Mouse (Mus musculus) urinary bladder, adult 18-20 months (tissue): ENCODE results near the gene Prpf31.
A peak's percentile ranks its signal among the peaks of the same experiment; 100 is the strongest.

Source experiments
- DNase-seq, 2 experiments: peaks; one replicate each; pipeline ENCODE4 v3.0.0; 2022; ENCODE audit warnings: low spot score in 2 of 2, mixed read lengths in 2 of 2

Prpf31 gene

DNA sequence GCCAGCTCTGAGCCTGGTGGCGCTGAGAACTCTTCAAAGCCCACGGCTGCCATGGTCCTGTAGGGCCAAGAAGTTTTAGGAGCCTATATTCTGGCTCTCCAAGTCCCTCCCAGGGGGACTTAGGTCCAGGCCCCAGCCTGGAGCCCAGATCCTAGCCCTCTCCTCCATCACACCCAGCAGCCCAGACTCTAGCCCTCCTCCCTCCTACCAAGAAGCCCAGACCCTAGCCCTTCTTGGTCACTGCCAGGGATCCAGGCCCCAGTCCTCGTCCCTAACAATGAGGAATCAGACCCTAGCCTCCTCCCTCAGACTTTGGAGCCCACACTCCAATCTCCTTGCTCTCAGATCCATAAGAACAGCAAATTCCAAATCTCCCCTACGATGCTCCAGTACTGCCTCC lies 755 bp upstream of the Prpf31 start:
- no peak for DNase-seq

DNA sequence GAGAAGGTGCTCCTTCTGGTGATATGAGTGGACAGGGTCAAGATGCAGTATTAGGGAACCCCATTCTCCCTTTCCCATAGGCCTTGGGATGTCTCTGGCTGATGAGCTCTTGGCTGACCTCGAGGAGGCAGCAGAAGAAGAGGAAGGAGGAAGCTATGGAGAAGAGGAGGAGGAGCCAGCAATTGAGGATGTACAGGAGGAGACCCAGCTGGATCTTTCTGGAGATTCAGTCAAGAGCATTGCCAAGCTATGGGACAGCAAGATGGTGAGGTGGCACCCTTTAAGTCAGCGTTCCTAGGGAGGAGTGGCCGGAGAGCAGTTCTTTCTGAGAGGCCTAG lies 662 bp downstream of the Prpf31 start:
- no peak for DNase-seq

DNA sequence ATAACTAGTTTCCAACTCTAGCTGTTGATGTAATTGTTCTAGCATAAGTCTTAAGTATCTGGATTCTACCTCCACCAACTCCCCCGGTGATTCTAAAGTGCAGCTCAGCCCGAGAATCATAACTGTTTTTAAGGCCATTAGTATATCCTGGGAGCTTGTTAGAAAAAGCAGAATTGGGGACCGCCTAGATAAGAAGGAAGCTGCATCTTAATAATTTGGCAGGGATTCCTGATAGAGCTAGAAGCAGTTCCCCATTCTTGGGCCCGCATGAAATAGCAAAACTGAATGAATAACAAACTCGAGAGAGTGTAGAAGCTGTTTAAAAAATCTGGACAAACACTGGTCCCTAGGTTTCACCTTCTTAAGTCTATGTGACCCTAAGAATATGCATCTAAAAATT lies 13.6 kb downstream of the Prpf31 start:
- DNase-seq, result no peak

DNA sequence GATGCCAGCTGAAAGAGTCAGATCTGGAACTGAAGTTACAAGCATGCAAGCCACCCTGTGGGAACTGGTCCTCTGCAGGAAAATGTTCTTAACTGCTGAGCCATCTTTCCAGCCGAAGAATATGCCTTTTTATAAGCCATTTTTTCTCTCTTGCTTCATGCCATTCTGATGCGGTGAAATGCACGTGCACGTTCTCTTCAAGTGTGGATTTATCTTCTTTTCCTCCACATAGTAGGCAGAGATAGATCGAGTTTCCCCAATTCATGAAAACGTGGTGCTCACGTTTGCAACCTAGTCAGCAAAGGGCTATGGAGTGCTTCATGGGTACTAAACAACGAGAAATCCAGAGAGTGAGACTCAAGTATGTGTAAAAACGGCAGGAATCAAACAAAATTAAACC lies 14.1 kb downstream of the Prpf31 start:
- no peak for DNase-seq

DNA sequence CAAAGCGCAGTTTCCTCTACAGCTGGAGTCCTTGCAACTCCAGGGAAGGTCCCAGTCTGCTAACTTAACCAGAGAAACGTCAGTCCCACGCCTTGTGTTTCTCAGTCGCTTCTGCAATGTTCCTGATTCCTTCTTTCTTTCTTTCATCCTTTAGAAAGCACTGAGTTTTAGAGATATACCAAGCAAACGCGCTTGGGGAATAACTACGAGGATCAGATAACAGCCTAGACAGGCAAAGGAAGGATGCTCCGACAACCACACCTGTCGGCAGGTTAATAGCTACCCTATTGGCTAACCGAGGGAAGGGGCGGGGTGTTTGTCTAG lies 14.5 kb downstream of the Prpf31 start:
- peak in 1 of 2 experiments; percentile 93 for DNase-seq

DNA sequence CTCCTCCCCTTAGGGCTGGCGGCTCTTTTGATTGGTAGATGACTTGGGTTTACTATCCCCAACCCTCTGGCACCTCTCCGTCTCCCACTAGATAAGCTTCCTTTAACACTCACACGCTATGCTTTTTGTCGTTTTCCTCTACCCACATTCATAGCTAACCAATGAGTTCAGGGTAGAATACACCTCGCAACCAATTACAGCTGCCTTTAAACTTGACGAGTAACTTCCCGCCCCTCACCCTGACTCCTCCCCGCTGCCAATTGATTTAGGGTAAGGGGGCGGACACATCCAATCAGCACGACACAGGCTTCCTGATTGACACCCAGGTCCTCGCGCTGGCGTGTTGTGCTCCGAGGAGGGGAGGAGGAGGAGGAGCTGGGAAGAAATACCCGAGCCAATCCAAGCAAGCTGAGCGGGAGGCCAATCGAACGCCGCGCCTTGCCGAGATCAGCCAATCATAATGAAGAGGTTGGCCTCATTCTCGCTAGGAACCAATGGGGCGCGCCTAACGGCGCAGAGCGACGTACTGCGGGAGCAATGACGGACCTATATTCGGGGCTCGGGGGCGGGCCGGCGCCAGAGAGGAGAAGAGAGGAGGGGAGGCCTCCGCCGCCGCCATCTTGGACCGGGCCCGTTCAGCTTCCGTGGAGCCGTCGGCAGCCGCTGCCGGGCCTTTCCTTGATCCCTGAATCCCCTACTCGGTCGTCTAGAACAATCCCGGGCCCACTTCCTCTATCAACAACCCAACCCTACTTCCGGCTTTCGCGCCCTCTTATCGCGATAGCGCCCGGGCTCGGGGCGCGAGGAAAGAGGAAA lies 15.1 kb downstream of the Prpf31 start, which contains the start of gene Cnot3:
Gene Cnot3 (plus strand): TSS at position 597 of the 816 bp plus-strand sequence.
- DNase-seq, result peak; percentile 91 to 99

DNA sequence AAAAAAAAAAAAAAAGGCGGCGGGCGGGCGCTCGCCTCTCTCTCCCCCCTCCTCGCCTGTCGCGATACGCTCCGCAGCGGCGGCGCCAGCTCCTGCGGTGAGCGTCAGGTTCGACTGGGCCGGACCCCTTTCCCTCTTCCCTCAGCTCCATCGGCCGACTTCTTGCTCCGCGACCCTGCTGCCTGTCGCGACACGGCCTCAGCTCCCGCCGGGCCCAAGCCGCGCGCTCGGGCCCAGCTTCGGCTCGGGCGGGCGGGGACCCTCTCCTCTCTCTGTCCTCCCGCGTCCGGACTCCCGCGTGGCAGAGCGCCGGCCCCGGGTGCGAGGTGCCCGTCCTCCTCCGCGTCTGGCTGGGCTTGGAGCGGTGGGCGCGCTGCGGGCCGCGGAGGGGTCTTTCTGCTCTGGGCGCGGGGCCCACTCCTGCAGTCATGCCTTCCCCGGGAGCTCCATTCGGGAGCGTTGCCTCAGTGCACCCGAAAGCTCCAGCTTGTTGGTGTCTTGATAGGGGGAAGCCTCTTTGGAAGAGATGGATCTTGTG lies 15.8 kb downstream of the Prpf31 start:
- DNase-seq, result no peak

DNA sequence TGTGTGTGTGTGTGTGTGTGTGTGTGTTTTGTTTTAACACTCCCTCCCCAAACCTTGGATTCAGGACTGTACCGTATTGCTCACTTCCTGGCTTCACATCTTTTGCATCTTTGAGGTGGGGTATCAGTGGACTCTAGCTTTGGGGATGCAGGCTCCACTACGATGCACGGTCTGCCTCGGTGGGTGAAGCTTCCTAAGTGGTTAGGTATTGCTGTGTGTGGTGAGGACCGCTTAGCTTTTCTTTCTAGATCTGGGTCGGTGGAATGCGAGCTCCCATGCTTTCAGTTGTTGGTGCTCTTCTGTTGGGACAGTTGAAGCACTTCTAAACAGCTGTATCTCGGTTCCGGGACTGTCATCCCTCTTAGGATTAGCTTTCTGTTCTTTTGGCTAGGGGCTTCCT lies 16.4 kb downstream of the Prpf31 start:
- DNase-seq, result no peak

DNA sequence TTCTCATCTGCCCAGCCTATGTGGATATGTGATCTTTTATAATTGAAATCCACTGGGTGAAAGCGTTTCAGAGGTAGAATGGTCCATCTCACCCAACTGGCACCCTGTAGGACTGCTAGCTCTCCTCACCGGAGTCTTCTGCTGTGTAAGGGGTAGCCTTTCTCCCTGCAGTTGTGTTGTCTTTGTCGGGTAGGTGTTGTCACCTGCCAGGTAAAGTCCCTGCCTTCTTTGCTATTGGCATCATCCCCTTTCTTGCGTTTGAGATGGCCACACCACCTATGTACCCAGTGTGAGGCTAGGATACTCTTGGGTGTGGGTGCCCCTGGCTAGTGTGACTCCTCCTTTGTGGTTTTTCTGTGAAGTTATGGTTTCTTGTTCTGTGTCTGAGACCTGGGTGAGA lies 16.9 kb downstream of the Prpf31 start:
- no peak for DNase-seq

DNA sequence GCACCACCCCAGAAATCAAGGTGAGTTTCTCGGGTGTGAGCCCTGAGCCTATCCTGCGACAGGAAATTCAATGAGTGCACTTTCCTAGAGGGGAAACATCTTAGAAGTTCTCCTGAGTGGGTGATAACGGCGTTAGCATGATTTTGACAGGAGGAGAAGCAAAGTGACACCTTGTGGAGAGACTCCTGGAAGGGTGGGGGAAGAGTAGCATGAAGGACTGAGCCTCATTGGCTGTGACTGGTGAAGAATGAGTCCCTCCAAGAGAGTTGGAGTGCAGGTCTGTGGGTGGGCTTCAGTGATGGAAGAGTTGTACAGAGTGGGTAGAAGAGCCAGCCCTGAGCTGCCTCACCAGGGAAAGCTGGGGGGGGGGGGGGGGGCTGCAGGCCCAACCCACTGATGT lies 27.2 kb downstream of the Prpf31 start:
- no peak for DNase-seq

DNA sequence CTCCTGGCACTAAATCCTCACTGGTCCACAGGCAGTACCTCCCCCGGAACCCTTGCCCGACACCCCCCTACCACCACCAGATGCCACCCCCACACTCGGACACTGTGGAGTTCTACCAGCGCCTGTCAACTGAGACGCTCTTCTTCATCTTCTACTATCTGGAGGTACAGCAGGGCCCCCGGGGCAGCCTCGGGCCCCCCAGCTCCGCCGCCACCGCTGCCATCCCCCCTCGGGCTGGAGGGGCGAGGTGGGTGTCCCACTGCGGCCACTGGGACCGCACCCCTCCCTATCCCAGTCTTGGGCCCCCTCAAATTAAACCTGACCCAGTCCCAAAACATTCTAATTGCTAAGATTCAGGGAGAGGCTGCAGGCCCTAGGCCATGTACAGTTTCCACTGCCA lies 28.8 kb downstream of the Prpf31 start:
- DNase-seq, result no peak

DNA sequence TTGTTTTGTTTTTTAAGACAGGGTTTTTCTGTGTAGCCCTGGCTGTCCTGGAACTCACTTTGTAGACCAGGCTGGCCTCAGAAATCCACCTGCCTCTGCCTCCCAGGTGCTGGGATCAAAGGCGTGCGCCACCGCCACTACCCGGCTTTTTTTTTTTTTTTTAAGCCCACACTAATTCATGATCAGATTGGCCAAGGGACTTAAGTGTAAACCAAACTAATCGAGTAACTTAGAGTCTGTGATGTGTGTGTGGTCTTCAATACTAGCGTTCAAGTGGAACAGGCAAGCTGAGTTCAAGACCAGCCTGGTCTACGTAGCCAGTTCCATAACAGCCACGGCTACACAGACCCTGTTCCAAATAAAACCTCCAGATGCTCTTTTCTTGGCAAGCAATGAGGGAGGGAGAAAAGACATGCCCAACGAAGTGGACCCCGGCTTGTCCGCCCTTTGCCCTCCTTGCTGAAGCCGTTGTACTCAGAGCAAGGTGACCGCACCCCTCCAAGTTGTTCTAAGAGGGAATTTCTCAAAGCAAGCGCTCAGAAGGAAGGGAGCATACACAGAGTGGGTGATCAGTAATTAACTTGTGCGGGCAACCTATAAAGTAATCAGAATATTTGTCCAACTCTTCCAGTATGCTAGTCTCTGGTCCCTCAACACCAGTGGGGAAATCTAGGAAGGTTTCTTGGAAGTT lies 34.9 kb downstream of the Prpf31 start:
- DNase-seq, result no peak

DNA sequence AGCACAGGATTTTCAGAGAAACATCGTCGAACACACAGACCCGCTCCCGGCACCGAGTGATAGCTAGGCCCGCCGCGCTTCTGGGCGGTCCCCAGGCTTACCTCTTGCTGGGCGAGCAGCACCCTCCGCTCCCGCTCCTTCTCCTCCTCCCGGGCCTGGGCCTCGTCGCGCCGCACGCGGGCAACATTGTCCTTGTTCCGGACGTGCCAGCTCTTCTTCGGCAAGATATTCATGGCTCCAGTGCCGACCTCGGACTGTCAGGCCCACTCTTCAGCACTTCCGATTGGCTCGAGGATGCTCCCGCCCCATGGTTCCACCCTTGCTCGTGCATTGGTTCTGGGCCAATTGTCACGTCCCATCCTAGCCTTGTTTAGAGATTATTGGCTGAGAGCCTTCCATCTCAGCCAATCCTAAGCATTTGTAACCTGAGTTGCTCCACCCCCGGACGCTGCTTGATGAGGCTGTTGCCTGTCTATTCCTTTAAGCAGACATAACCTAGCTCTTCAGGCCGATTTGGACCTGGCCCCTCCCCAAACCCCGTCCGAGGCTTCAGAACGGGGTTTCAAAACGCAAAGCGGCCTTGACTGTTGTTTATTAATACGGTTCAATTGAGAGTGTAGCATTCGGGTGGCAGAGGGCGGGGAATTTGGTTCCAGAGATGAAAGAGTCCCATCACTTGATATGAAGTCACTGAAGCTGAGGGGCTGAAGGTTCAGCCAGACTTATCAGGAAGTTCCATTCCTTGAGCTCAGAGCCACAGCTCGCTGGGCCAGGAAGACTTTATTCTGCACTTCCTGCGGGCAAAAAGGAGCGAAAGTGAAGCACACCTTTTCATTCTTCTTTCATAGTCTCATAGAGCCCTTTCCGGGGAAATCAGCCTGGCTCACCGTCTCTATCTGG lies 35.7 kb downstream of the Prpf31 start, which contains the start of gene Leng1:
Gene Leng1 (minus strand): TSS at position 626 of the 900 bp plus-strand sequence.
- peak; percentile 89 to 96 for DNase-seq

DNA sequence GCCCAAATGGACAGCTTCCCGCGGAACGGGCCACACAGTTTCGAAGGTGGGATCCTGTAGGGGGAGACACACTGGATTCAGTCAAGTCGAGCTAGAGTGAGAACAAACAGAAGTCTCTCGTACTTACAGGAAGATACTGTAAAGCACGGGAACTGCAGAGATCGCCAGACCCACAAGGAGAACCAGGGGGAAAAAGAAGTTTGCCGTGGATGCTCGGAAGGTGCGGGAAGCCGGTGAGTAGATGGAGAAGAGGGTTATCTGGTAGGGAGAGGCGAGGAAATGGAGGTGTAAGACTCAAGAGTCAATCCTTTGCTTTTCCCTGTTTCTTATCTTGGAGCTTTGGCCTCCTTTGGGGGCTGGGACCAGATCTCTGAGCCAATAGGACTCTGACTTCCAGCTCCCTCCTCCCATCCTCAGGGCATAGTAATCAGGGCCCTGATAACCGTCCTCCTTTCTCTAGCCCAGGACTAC lies 37.2 kb downstream of the Prpf31 start:
- no peak for DNase-seq

DNA sequence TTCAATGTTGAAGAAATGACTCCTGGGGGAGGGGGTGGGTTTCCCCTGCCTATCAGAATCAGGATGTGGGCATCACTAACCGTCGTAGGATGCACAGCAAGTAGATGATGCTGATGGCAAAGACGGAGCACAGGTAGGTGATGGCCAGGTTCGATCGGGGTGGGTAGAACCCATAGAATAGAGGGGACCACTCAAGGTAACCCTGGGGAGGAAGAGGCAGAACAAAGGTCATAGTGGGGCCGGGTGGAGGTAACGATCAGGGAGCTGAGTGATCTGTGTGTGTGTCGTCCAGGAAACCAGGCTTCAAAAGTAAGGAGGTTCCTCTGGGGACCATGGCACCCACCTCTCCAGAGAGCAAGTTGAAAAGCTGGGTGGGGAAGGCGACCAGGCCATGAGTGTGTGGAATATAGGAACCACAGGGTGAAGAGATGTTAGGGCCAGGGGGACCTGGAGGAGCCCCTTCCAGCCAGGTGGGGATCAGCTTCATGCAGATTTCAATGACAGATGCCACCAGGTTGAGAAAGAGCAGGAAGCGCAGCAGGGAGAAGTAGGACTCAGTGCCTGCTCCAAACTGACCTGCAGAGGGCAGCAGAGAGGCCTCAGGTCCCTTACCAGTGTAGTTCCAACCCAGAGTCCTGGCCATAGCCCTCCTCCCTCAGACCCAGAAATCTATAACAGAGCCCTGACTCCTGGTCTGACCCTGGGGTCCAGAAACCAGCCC lies 44.9 kb downstream of the Prpf31 start:
- peak; percentile 60 to 64 for DNase-seq

DNA sequence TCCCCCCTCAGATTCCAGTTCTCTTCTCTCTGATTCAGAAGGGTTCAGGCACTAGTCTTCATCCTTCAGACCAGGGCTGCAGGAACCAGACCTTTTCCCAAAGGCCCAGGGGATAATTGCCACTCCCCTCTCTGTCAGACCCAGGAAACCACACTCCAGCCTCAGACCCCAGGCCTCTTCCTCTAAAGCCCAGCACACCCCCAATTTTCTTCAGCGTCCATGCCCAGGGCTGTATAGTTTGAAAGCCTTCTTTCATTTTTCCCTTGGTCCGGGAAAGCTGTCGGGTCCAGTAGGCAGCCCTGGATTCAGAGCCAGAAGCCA lies 45.4 kb downstream of the Prpf31 start:
- DNase-seq, result no peak

DNA sequence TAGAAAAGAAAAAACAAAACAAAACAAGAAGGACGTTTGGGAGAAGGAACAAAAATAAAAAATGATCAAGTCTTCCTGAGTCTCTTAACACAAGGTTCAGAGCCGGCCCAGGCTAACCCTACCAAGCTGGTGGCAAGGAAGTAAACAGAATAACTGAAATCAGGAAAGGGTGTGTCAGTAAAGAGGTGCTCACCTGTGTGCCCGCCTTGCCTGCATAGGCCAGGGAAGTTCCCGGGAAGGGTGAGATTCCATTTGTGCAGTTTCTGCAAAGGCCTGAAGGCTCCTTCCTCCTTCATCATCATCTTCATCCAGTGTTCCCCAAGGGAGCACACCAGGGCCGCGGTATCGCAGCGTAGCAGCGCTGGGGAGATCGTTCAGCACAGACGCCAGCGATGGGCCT lies 46.6 kb downstream of the Prpf31 start:
- DNase-seq, result peak in 1 of 2 experiments; percentile 18

DNA sequence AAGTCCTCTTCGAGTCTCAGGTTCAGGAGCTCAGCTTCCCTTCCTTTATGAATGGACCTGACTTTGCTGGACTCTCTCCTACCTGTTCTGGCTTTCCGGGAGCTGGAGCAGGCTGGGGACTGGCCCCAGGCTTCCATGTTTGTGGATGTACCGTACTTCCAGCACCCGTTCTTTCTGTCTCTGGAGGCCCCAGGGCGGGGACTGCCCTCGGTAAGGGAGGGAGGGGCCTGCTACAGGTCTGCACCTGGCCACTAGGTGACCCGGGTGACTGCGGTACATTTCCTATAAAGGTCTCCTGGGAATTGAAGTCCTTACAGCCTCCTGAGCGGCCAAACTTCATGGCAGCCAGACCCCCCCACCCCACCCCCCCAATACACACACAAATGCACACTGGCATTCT lies 47.6 kb downstream of the Prpf31 start, which contains the start of gene Tmc4:
Gene Tmc4 (minus strand): TSS at position 212 of the 400 bp plus-strand sequence.
- peak; percentile 55 to 62 for DNase-seq

DNA sequence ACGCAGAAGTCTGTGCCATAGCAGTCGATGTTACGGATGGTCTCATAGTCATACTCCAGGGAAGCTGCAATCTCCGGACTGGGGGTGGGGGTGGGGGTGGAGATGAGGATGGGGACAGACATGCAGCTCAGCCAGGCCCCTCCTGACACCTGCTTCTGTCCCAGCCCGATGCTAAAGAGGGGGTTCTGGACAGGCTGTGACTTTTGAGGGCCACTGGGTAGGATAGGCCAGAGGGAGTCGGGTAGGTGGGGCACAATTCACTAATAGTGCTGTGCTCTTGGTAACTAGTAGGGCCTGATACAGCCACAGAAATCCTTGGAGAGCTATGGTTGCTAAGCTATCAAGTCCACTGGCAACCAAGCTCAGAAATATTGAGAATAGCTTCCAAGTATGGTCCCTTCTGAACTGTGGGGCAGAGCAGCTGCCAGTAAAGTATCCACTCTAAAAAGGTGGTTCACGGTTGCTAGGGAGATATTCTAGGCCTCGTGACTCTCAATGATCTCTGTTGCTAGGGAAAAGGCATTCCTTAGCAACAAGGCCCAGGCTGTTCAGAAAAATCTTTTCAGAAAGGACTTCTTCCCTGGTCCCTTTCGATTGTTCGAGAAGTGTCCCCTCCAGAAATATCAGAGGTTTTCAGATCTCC lies 54.2 kb downstream of the Prpf31 start:
- no peak for DNase-seq

DNA sequence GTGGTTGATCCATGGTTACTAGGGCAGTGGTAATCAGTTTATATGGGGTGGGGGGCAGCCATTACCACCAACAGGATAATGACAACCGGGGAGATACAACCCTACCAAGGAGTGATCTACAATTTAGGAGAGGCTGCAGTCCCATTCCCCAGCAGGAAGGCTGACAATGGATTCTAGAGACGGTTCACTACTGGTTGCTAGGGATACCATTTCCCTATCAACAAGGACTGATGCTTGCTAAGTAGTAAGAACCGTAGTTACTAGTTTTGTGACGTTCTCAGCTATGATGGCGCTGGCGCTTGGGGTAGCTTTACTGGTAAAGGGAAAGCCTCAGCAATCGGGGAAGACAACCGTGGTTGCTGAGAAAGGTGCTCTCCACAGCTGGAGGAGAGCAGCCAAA lies 54.9 kb downstream of the Prpf31 start:
- DNase-seq, result no peak
